Mouse (Mus musculus): ENCODE results near the gene Olfr1234. TPM values are rescaled to one million over a fixed set of nuclear protein-coding genes. Genes with fewer than 3 reads are reported as not detected.

Gene Olfr1234
- not detected in 2 replicates for polyA plus RNA-seq (2015; fragmentation: Nextera tagmentation; extraction: Ambion mirVana)

DNA sequence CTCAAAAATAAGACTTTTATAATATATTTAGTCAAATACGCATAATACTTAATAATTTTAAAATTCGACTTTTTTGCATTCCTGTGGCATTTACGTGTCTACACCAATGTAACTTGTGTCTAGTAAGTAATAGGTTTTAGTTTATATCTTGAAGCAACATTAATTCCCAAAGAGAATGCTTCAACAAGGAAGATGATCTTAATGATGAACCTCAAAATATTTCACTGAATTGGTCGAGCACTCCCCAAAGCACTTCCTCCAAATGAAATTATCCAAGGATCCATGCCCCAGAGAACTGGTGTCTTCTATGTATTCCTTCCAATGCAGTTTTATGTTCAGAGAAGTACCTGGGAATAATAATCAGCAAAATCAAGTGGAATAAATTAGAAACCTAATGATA is at the start of gene Olfr1234:
Olfr1234 (minus strand) TSS at position 101 of the 400 bp plus-strand sequence.
- Histone ChIP-seq H3K27me3 (ENCODE audit: control insufficient read depth, insufficient read depth, low read depth, low read length) (no peaks in the 10 kb centered on the region), H3K27ac (ENCODE audit: low read length) (no peak within 1 kb of the TSS), H3K36me3 (ENCODE audit: control insufficient read depth, insufficient read depth, low read length) (no peaks in the 10 kb centered on the region), H3K4me3 (ENCODE audit: low read depth, low read length) (no peak within 1 kb of the TSS), H3K4me1 (ENCODE audit: control insufficient read depth, insufficient read depth, low read length) (no peaks in the 10 kb centered on the region), H3K9me3 (replicated peaks; ENCODE audit: control insufficient read depth, low read length, poor library complexity, severe bottlenecking) (no peaks in the 10 kb centered on the region), H3K9ac (ENCODE audit: low read depth, low read length) (no peak within 1 kb of the TSS), H3K4me2 (ENCODE audit: low read length) (no peak within 1 kb of the TSS)
- WGBS: 88% methylated on average over 4 of the region's 4 CpGs
- no peak for ATAC-seq

DNA sequence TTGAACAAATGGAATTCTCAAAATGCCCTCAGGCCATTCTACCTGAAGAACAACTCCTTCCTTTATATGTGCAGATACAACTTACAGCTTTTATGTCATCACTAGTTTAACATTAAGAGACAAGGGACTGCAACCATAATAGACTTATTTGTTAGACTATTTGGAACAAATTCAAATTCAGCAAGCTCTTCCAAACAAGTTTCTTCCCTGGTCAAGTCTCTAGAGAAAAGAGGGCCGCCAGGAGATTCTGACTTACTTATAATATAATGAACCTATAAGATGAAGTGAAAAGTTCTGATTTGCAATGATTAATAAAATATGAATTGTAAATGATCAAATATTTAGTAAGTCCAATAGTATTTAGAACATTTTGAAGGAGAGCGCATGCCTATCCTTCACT is 44.9 kb upstream of the Olfr1234 start, which contains the start of gene Olfr1238:
Olfr1238 (minus strand) TSS at position 101 of the 400 bp plus-strand sequence.
- no peak for ATAC-seq
- no peak within 1 kb of the TSS for H3K9ac ChIP-seq (ENCODE audit: low read depth, low read length)
- H3K4me1 ChIP-seq (ENCODE audit: control insufficient read depth, insufficient read depth, low read length): no peaks in the 10 kb centered on the region
- WGBS: 94% methylated on average over 2 of the region's 2 CpGs
- no peaks in the 10 kb centered on the region for H3K9me3 ChIP-seq (replicated peaks; ENCODE audit: control insufficient read depth, low read length, poor library complexity, severe bottlenecking)
- H3K27me3 ChIP-seq (ENCODE audit: control insufficient read depth, insufficient read depth, low read depth, low read length): no peaks in the 10 kb centered on the region
- no peak within 1 kb of the TSS for H3K27ac ChIP-seq (ENCODE audit: low read length)
- no peak within 1 kb of the TSS for H3K4me3 ChIP-seq (ENCODE audit: low read depth, low read length)
- no peaks in the 10 kb centered on the region for H3K36me3 ChIP-seq (ENCODE audit: control insufficient read depth, insufficient read depth, low read length)
- no peak within 1 kb of the TSS for H3K4me2 ChIP-seq (ENCODE audit: low read length)

DNA sequence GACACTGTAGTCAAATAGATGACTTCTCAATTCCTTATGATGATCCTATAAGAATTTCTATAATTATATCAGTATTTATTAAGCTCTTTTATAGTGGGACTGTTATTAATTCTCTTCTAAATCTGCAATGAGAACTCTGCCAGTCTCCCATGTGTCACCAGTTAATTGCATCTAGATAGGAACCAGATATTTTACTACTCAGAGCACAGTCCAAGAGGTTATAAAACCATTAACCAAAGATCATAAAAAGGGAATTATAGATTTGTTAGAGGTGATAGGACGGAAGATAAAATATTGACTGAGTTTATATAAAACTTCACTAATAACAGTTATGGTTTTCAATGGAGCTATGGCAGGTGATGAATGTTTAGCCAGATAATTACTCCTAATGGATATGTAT is 36.2 kb upstream of the Olfr1234 start:
- 87% methylated on average over 1 of the region's 1 CpGs for WGBS
- Histone ChIP-seq H3K9me3 (replicated peaks; ENCODE audit: control insufficient read depth, low read length, poor library complexity, severe bottlenecking) (no peaks in the 10 kb centered on the region), H3K27me3 (ENCODE audit: control insufficient read depth, insufficient read depth, low read depth, low read length) (no peaks in the 10 kb centered on the region), H3K4me3 (ENCODE audit: low read depth, low read length) (no peak overlapping the region), H3K27ac (ENCODE audit: low read length) (no peak overlapping the region), H3K36me3 (ENCODE audit: control insufficient read depth, insufficient read depth, low read length) (no peaks in the 10 kb centered on the region), H3K9ac (ENCODE audit: low read depth, low read length) (no peak overlapping the region), H3K4me1 (ENCODE audit: control insufficient read depth, insufficient read depth, low read length) (no peaks in the 10 kb centered on the region), H3K4me2 (ENCODE audit: low read length) (no peak overlapping the region)
- ATAC-seq: no peak

DNA sequence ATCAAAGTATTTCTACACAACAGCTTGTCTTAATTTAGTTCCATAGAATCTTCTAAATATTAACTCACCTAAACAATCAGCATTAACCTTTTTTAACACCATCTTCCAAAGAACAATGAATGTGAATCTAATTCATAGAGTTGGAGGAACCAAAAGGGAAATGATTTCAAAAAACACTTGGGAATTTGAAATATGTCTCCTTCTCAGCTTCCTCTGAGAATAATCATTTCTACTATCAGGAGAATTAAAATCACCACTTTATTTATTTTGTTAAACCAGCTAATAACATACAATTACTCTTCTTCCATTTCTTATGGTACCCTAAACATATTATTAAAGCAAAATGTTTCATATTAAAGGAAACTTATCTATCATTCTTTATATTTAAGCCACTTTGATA is 22.4 kb downstream of the Olfr1234 start, which contains the start of gene Olfr1233:
Olfr1233 (minus strand) TSS at position 101 of the 400 bp plus-strand sequence.
- no peak within 1 kb of the TSS for H3K9ac ChIP-seq (ENCODE audit: low read depth, low read length)
- no peaks in the 10 kb centered on the region for H3K4me1 ChIP-seq (ENCODE audit: control insufficient read depth, insufficient read depth, low read length)
- no peak for ATAC-seq
- H3K9me3 ChIP-seq (replicated peaks; ENCODE audit: control insufficient read depth, low read length, poor library complexity, severe bottlenecking): no peaks in the 10 kb centered on the region
- H3K4me3 ChIP-seq (ENCODE audit: low read depth, low read length): no peak within 1 kb of the TSS
- no peak within 1 kb of the TSS for H3K27ac ChIP-seq (ENCODE audit: low read length)
- no peaks in the 10 kb centered on the region for H3K27me3 ChIP-seq (ENCODE audit: control insufficient read depth, insufficient read depth, low read depth, low read length)
- H3K36me3 ChIP-seq (ENCODE audit: control insufficient read depth, insufficient read depth, low read length): no peaks in the 10 kb centered on the region
- H3K4me2 ChIP-seq (ENCODE audit: low read length): no peak within 1 kb of the TSS

DNA sequence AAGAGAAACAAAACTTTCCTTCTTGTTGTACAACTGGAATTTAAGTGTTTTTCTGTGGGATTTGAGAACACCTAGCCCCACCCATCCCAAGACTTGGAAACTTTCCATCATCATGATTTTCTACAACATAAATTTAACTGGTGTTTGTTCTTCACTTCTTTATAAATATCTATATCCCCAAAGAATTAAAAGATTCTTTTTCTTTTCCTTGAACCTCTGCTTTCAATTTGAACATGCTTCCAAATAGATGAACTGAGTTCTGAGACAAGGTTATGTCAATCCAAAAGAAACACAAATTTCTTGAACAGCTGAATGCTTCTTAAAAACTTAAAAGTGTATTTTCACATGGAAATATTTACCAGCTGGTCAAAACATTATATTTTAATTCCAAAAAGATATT is 35.1 kb downstream of the Olfr1234 start, which contains the start of gene Olfr1232:
Olfr1232 (minus strand) TSS at position 101 of the 400 bp plus-strand sequence.
- no peak within 1 kb of the TSS for H3K4me2 ChIP-seq (ENCODE audit: low read length)
- H3K9ac ChIP-seq (ENCODE audit: low read depth, low read length): no peak within 1 kb of the TSS
- no peak within 1 kb of the TSS for H3K27ac ChIP-seq (ENCODE audit: low read length)
- no peak within 1 kb of the TSS for H3K4me3 ChIP-seq (ENCODE audit: low read depth, low read length)
- no peaks in the 10 kb centered on the region for H3K9me3 ChIP-seq (replicated peaks; ENCODE audit: control insufficient read depth, low read length, poor library complexity, severe bottlenecking)
- no peaks in the 10 kb centered on the region for H3K27me3 ChIP-seq (ENCODE audit: control insufficient read depth, insufficient read depth, low read depth, low read length)
- no peaks in the 10 kb centered on the region for H3K36me3 ChIP-seq (ENCODE audit: control insufficient read depth, insufficient read depth, low read length)
- no peaks in the 10 kb centered on the region for H3K4me1 ChIP-seq (ENCODE audit: control insufficient read depth, insufficient read depth, low read length)
- ATAC-seq: no peak

Other genes with a start within 250 kb of the Olfr1234 start
- gene Olfr1221, start 247.6 kb downstream of the Olfr1234 start, polyA plus RNA-seq (2015; fragmentation: Nextera tagmentation; extraction: Ambion mirVana): not detected in 2 replicates
- gene Olfr1222, start 231.8 kb downstream of the Olfr1234 start, polyA plus RNA-seq (2015; fragmentation: Nextera tagmentation; extraction: Ambion mirVana): not detected in 2 replicates
- gene Olfr1223, start 213.3 kb downstream of the Olfr1234 start, polyA plus RNA-seq (2015; fragmentation: Nextera tagmentation; extraction: Ambion mirVana): not detected in 2 replicates
- not detected in 2 replicates for gene Olfr1224-ps1, start 200.8 kb downstream of the Olfr1234 start, polyA plus RNA-seq (2015; fragmentation: Nextera tagmentation; extraction: Ambion mirVana)
- gene Olfr1225, start 190.2 kb downstream of the Olfr1234 start, polyA plus RNA-seq (2015; fragmentation: Nextera tagmentation; extraction: Ambion mirVana): not detected in 2 replicates
- not detected in 2 replicates for gene Olfr1226, start 164.8 kb downstream of the Olfr1234 start, polyA plus RNA-seq (2015; fragmentation: Nextera tagmentation; extraction: Ambion mirVana)
- gene Olfr1228, start 110.8 kb downstream of the Olfr1234 start, polyA plus RNA-seq (2015; fragmentation: Nextera tagmentation; extraction: Ambion mirVana): not detected in 2 replicates
- not detected in 2 replicates for gene Olfr1229, start 76.9 kb downstream of the Olfr1234 start, polyA plus RNA-seq (2015; fragmentation: Nextera tagmentation; extraction: Ambion mirVana)
- gene Olfr1230, start 67.6 kb downstream of the Olfr1234 start, polyA plus RNA-seq (2015; fragmentation: Nextera tagmentation; extraction: Ambion mirVana): not detected in 2 replicates
- not detected in 2 replicates for gene Olfr1231, start 57.8 kb downstream of the Olfr1234 start, polyA plus RNA-seq (2015; fragmentation: Nextera tagmentation; extraction: Ambion mirVana)
- not detected in 2 replicates for gene Olfr1232, start 35.2 kb downstream of the Olfr1234 start, polyA plus RNA-seq (2015; fragmentation: Nextera tagmentation; extraction: Ambion mirVana)
- not detected in 2 replicates for gene Olfr1233, start 22.5 kb downstream of the Olfr1234 start, polyA plus RNA-seq (2015; fragmentation: Nextera tagmentation; extraction: Ambion mirVana)
- gene Olfr1238, start 44.8 kb upstream of the Olfr1234 start, polyA plus RNA-seq (2015; fragmentation: Nextera tagmentation; extraction: Ambion mirVana): not detected in 2 replicates
- gene Olfr1239, start 55.5 kb upstream of the Olfr1234 start, polyA plus RNA-seq (2015; fragmentation: Nextera tagmentation; extraction: Ambion mirVana): not detected in 2 replicates
- gene Olfr1240, start 78.1 kb upstream of the Olfr1234 start, polyA plus RNA-seq (2015; fragmentation: Nextera tagmentation; extraction: Ambion mirVana): not detected in 2 replicates
- gene Olfr1241, start 122.3 kb upstream of the Olfr1234 start, polyA plus RNA-seq (2015; fragmentation: Nextera tagmentation; extraction: Ambion mirVana): not detected in 2 replicates
- gene Olfr1242, start 133.5 kb upstream of the Olfr1234 start, polyA plus RNA-seq (2015; fragmentation: Nextera tagmentation; extraction: Ambion mirVana): not detected in 2 replicates
- not detected in 2 replicates for gene Olfr1243, start 166.6 kb upstream of the Olfr1234 start, polyA plus RNA-seq (2015; fragmentation: Nextera tagmentation; extraction: Ambion mirVana)
- not detected in 2 replicates for gene Olfr1245, start 213.6 kb upstream of the Olfr1234 start, polyA plus RNA-seq (2015; fragmentation: Nextera tagmentation; extraction: Ambion mirVana)
- gene Olfr1246, start 228.3 kb upstream of the Olfr1234 start, polyA plus RNA-seq (2015; fragmentation: Nextera tagmentation; extraction: Ambion mirVana): not detected in 2 replicates
- gene Olfr1247, start 249.3 kb upstream of the Olfr1234 start, polyA plus RNA-seq (2015; fragmentation: Nextera tagmentation; extraction: Ambion mirVana): not detected in 2 replicates

Measured in midbrain, embryonic 16.5 days (tissue).